Comparison of ENCODE assay signal across 1 mouse cellular context in the genomic region with DNA sequence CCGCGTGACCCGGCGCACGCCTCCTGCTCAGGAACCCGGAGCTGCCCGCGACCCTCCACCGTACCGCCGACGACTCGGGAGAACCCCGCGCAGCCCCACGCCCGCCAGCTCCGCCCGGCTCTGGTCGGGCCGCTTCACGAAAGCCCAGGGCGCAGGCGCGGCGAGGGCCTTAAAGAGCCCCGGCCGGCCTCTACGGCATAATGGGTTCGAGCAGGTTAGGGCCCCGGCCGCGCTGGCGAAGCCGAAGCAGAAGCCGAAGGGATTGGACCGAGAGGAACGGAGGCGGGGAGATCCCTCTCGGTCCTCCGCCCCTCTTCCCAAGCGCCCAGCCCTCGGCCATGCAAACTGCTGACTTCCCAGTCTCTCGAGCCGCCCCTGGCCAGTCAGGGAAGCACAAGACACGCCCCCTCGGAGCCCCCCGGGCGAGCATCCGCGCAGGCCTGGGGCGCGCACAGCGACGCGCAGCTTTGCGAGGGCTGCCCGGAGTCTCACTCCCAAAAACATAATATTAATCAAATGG.
A peak's percentile ranks its signal among the peaks of the same experiment; 100 is the strongest.
TF ChIP-seq lines count a peak whose summit lies in the region.

No protein-coding gene starts in this region.

TF ChIP-seq in MEL, 35 proteins besides CTCF, POLR2A, EP300 and RAD21 (continued from another document):
- peak; percentile 20; the same call in 1 of the 2 replicates for TF ChIP-seq ETS1 (IDR thresholded peaks at IDR 0.05; ENCODE audit: low read depth, low read length)
- no peak for TF ChIP-seq UBTF (IDR thresholded peaks at IDR 0.05; ENCODE audit: borderline replicate concordance, insufficient read depth, low read depth, low read length)
- TF ChIP-seq GATA1 (IDR thresholded peaks at IDR 0.05; ENCODE audit: low read depth, low read length) = no peak
- no peak for TF ChIP-seq TAL1 (IDR thresholded peaks at IDR 0.05; ENCODE audit: low read length)
- no peak for TF ChIP-seq MAFK (IDR thresholded peaks at IDR 0.05; ENCODE audit: borderline replicate concordance, low read depth, low read length)
- TF ChIP-seq CHD2 (IDR thresholded peaks at IDR 0.05; ENCODE audit: low read length) = no peak
- no peak for TF ChIP-seq MAX (IDR thresholded peaks at IDR 0.05; ENCODE audit: low read length)
- TF ChIP-seq SMC3 (IDR thresholded peaks at IDR 0.05; ENCODE audit: low read depth, low read length) = no peak
- TF ChIP-seq USF2 (IDR thresholded peaks at IDR 0.05; ENCODE audit: borderline replicate concordance in 1 of 2, insufficient read depth in 1 of 2, low read depth in 1 of 2, low read length in 2 of 2) = no peak
- peak; percentile 55 for TF ChIP-seq TBP (IDR thresholded peaks at IDR 0.05; ENCODE audit: low read depth, low read length)
- TF ChIP-seq BHLHE40 (IDR thresholded peaks at IDR 0.05; ENCODE audit: borderline replicate concordance, low read depth, low read length) = no peak
TF ChIP-seq in MEL: peak in this region for 11.
